Mouse (Mus musculus): ENCODE results near the gene Pik3c2b. TPM values are rescaled to one million over a fixed set of nuclear protein-coding genes. Genes with fewer than 3 reads are reported as not detected.
A peak's percentile ranks its signal among the peaks of the same experiment; 100 is the strongest.

Pik3c2b gene
- polyA plus RNA-seq, 1 experiment from 2014 or later: 2.6 TPM

GRCm38 (mm10) chr1:133132388-133133326 is 87.2 kb downstream of the Pik3c2b start:
- DNase-seq (ENCODE audit: low spot score): peak; percentile 28

- no peak for DNase-seq (ENCODE audit: low spot score)
Measured at GRCm38 (mm10) chr1:133133425-133133824, 88.0 kb downstream of the Pik3c2b start.

GRCm38 (mm10) chr1:133134071-133134470 is 88.6 kb downstream of the Pik3c2b start:
- no peak for DNase-seq (ENCODE audit: low spot score)

- DNase-seq (ENCODE audit: low spot score): no peak
Measured at GRCm38 (mm10) chr1:133134881-133135280, 89.4 kb downstream of the Pik3c2b start.

GRCm38 (mm10) chr1:133135808-133136207 is 90.3 kb downstream of the Pik3c2b start:
- no peak for DNase-seq (ENCODE audit: low spot score)

- DNase-seq (ENCODE audit: low spot score): no peak
Measured at GRCm38 (mm10) chr1:133138401-133138800, 92.9 kb downstream of the Pik3c2b start.

GRCm38 (mm10) chr1:133146014-133147009 is 100.8 kb downstream of the Pik3c2b start:
- DNase-seq (ENCODE audit: low spot score): peak; percentile 64

- DNase-seq (ENCODE audit: low spot score): no peak
Measured at GRCm38 (mm10) chr1:133147324-133147723, 101.9 kb downstream of the Pik3c2b start.

- DNase-seq (ENCODE audit: low spot score): no peak
Measured at GRCm38 (mm10) chr1:133148122-133148521, 102.7 kb downstream of the Pik3c2b start.

GRCm38 (mm10) chr1:133150556-133150955 is 105.1 kb downstream of the Pik3c2b start:
- DNase-seq (ENCODE audit: low spot score): no peak

GRCm38 (mm10) chr1:133152213-133152612 is 106.7 kb downstream of the Pik3c2b start:
- no peak for DNase-seq (ENCODE audit: low spot score)

GRCm38 (mm10) chr1:133155270-133155669 is 109.8 kb downstream of the Pik3c2b start:
- no peak for DNase-seq (ENCODE audit: low spot score)

Other genes with a start within 250 kb of the Pik3c2b start
- 0.15 and 0.16 TPM in 2 replicates for gene Lrrn2, start 165.4 kb upstream of the Pik3c2b start, polyA plus RNA-seq (2015; fragmentation: Nextera tagmentation; extraction: Ambion mirVana)
- gene Mdm4, start 15.1 kb upstream of the Pik3c2b start, polyA plus RNA-seq (2015; fragmentation: Nextera tagmentation; extraction: Ambion mirVana): 32.9 and 36.9 TPM in 2 replicates
- gene Ppp1r15b, start 85.5 kb downstream of the Pik3c2b start, polyA plus RNA-seq (2015; fragmentation: Nextera tagmentation; extraction: Ambion mirVana): 32.4 and 34.2 TPM in 2 replicates
- gene Plekha6, start 118.5 kb downstream of the Pik3c2b start, polyA plus RNA-seq (2015; fragmentation: Nextera tagmentation; extraction: Ambion mirVana): 0.28 and 0.44 TPM in 2 replicates

Data from thymus, postnatal 0 days (tissue).